Mouse (Mus musculus) limb, embryonic 13.5 days (tissue): ENCODE results near the gene Tmcc1. TPM values are rescaled to one million over a fixed set of nuclear protein-coding genes. Genes with fewer than 3 reads are reported as not detected.
A peak's percentile ranks its signal among the peaks of the same experiment; 100 is the strongest.

Source experiments
- ATAC-seq: fragments of 200-750 bp; cut with Nextera tagmentation; 2 replicates; pipeline ENCODE4 v1.8.0; 2017; ENCODE audit warnings: low read depth, moderate number of reproducible peaks, moderate TSS enrichment; ENCODE audit not compliant: low FRiP score
- H3K27ac ChIP-seq: fragments of 300-500 bp; sonication (generic); 2 replicates; pipeline ENCODE4 v1.5.1; 2015; ENCODE audit warnings: inconsistent platforms, mild to moderate bottlenecking, moderate library complexity
- H3K27me3 ChIP-seq: fragments of 300-500 bp; sonication (generic); 2 replicates; pipeline ENCODE4 v1.6.1; 2015; ENCODE audit warnings: mild to moderate bottlenecking, inconsistent platforms
- H3K36me3 ChIP-seq: fragments of 300-500 bp; sonication (generic); 2 replicates; pipeline ENCODE4 v1.6.1; 2015; ENCODE audit warnings: inconsistent platforms, mild to moderate bottlenecking, moderate library complexity
- H3K4me1 ChIP-seq: fragments of 300-500 bp; sonication (generic); 2 replicates; pipeline ENCODE4 v1.6.1; 2015; ENCODE audit warnings: inconsistent platforms
- H3K4me2 ChIP-seq: fragments of 300-500 bp; sonication (generic); replicated peaks from 2 replicates; pipeline ENCODE4 v1.6.1; 2015; ENCODE audit warnings: inconsistent platforms, mild to moderate bottlenecking, moderate library complexity
- H3K4me3 ChIP-seq: fragments of 300-500 bp; sonication (generic); 2 replicates; pipeline ENCODE4 v1.5.1; 2015; ENCODE audit warnings: moderate library complexity, mild to moderate bottlenecking, inconsistent platforms
- H3K9ac ChIP-seq: fragments of 300-500 bp; sonication (generic); 2 replicates; pipeline ENCODE4 v1.6.1; 2015; ENCODE audit warnings: mild to moderate bottlenecking, inconsistent platforms
- H3K9me3 ChIP-seq: fragments of 300-500 bp; sonication (generic); 2 replicates; pipeline ENCODE4 v1.6.1; 2016; ENCODE audit warnings: inconsistent platforms
- WGBS: fragments of 180-500 bp; shearing (Covaris S2); methylation state at CpG from one replicate; pipeline ENCODE4 v1.1.7; 2015; 5-methylcytosine and 5-hydroxymethylcytosine counted together
- polyA plus RNA-seq: library from polyadenylated mRNA; unstranded; fragments of >200 nt; fragmentation: Nextera tagmentation; extraction: Ambion mirVana; gene quantifications from 2 replicates; pipeline ENCODE4 v1.2.1, GENCODE M21; 2015

Gene Tmcc1
- polyA plus RNA-seq, 1 experiment from 2014 or later: 18.8 TPM

GRCm38 (mm10) chr6:115994877-115995520 is 198.3 kb downstream of the Tmcc1 start, which contains the start of gene Plxnd1:
Gene Plxnd1 (minus strand): TSS chr6:115995005.
- Histone ChIP-seq H3K9ac (peak within 1 kb of the TSS; percentile 71), H3K4me3 (peak within 1 kb of the TSS; percentile 61), H3K9me3 (no peaks in the 10 kb centered on the region), H3K27ac (peak within 1 kb of the TSS; percentile 61; the same call in 1 of the 2 replicates), H3K27me3 (peaks cover 49% of the 10 kb centered on the region), H3K36me3 (no peaks in the 10 kb centered on the region), H3K4me1 (peaks cover 58% of the 10 kb centered on the region), H3K4me2 (peak within 1 kb of the TSS; percentile 91)
- ATAC-seq: peak; percentile 78
- 1% methylated on average over 28 of the region's 51 CpGs for WGBS

GRCm38 (mm10) chr6:115994146-115994876 is 199.0 kb downstream of the Tmcc1 start:
- peak; percentile 25; the same call in 1 of the 2 replicates for ATAC-seq
- peak overlapping the region; percentile 61 for H3K4me3 ChIP-seq
- H3K4me1 ChIP-seq: peaks cover 58% of the 10 kb centered on the region
- WGBS: 1% methylated on average over 89 of the region's 93 CpGs
- H3K9ac ChIP-seq: peak overlapping the region; percentile 71
- H3K36me3 ChIP-seq: no peaks in the 10 kb centered on the region
- no peaks in the 10 kb centered on the region for H3K9me3 ChIP-seq
- peak overlapping the region; percentile 44; the same call in 1 of the 2 replicates for H3K27ac ChIP-seq
- H3K27me3 ChIP-seq: peaks cover 51% of the 10 kb centered on the region
- peak overlapping the region; percentile 91 for H3K4me2 ChIP-seq

- no peak for ATAC-seq
- no peaks in the 10 kb centered on the region for H3K36me3 ChIP-seq
- H3K4me1 ChIP-seq: peaks cover 56% of the 10 kb centered on the region
- peaks cover 57% of the 10 kb centered on the region for H3K27me3 ChIP-seq
- WGBS: 3% methylated on average over 80 of the region's 86 CpGs
- no peaks in the 10 kb centered on the region for H3K9me3 ChIP-seq
- H3K4me3 ChIP-seq: peak overlapping the region; percentile 61
- H3K4me2 ChIP-seq: peak overlapping the region; percentile 91
- peak overlapping the region; percentile 44; the same call in 1 of the 2 replicates for H3K27ac ChIP-seq
- peak overlapping the region; percentile 71 for H3K9ac ChIP-seq
Observed at GRCm38 (mm10) chr6:115993463-115994145, 199.7 kb downstream of the Tmcc1 start.

GRCm38 (mm10) chr6:115992981-115993380 is 200.3 kb downstream of the Tmcc1 start:
- Histone ChIP-seq H3K9me3 (no peaks in the 10 kb centered on the region), H3K9ac (peak overlapping the region; percentile 71), H3K36me3 (no peaks in the 10 kb centered on the region), H3K27ac (no peak overlapping the region), H3K4me2 (peak overlapping the region; percentile 91), H3K4me3 (peak overlapping the region; percentile 61), H3K27me3 (peaks cover 60% of the 10 kb centered on the region), H3K4me1 (peaks cover 50% of the 10 kb centered on the region)
- no peak for ATAC-seq
- WGBS: 44% methylated on average over 6 of the region's 6 CpGs

- peaks cover 47% of the 10 kb centered on the region for H3K4me1 ChIP-seq
- H3K9ac ChIP-seq: peak overlapping the region; percentile 54
- ATAC-seq: no peak
- peak overlapping the region; percentile 91 for H3K4me2 ChIP-seq
- H3K36me3 ChIP-seq: no peaks in the 10 kb centered on the region
- H3K9me3 ChIP-seq: no peaks in the 10 kb centered on the region
- peaks cover 62% of the 10 kb centered on the region for H3K27me3 ChIP-seq
- peak overlapping the region; percentile 61 for H3K4me3 ChIP-seq
- WGBS: 37% methylated on average over 10 of the region's 10 CpGs
- H3K27ac ChIP-seq: no peak overlapping the region
Observed at GRCm38 (mm10) chr6:115991881-115992620, 201.2 kb downstream of the Tmcc1 start.

GRCm38 (mm10) chr6:115991108-115991880 is 202.0 kb downstream of the Tmcc1 start:
- peak overlapping the region; percentile 54 for H3K9ac ChIP-seq
- H3K4me2 ChIP-seq: peak overlapping the region; percentile 91
- peaks cover 54% of the 10 kb centered on the region for H3K4me1 ChIP-seq
- H3K4me3 ChIP-seq: peak overlapping the region; percentile 61
- H3K36me3 ChIP-seq: no peaks in the 10 kb centered on the region
- H3K27me3 ChIP-seq: peaks cover 62% of the 10 kb centered on the region
- H3K27ac ChIP-seq: no peak overlapping the region
- 30% methylated on average over 13 of the region's 13 CpGs for WGBS
- H3K9me3 ChIP-seq: no peaks in the 10 kb centered on the region
- no peak for ATAC-seq

GRCm38 (mm10) chr6:115990479-115990878 is 202.8 kb downstream of the Tmcc1 start:
- peak overlapping the region; percentile 91; the same call in 1 of the 2 replicates for H3K4me2 ChIP-seq
- no peaks in the 10 kb centered on the region for H3K36me3 ChIP-seq
- no peak overlapping the region for H3K27ac ChIP-seq
- no peaks in the 10 kb centered on the region for H3K9me3 ChIP-seq
- H3K9ac ChIP-seq: peak overlapping the region; percentile 54; the same call in 1 of the 2 replicates
- no peak for ATAC-seq
- 85% methylated on average over 9 of the region's 9 CpGs for WGBS
- peaks cover 56% of the 10 kb centered on the region for H3K27me3 ChIP-seq
- peaks cover 57% of the 10 kb centered on the region for H3K4me1 ChIP-seq
- peak overlapping the region; percentile 61; the same call in 1 of the 2 replicates for H3K4me3 ChIP-seq

- Histone ChIP-seq H3K27ac (no peak overlapping the region), H3K36me3 (no peaks in the 10 kb centered on the region), H3K9ac (no peak overlapping the region), H3K4me1 (peaks cover 61% of the 10 kb centered on the region), H3K9me3 (no peaks in the 10 kb centered on the region), H3K4me3 (no peak overlapping the region), H3K4me2 (peak overlapping the region; percentile 91; the same call in 1 of the 2 replicates), H3K27me3 (peaks cover 56% of the 10 kb centered on the region)
- ATAC-seq: no peak
- 81% methylated on average over 3 of the region's 3 CpGs for WGBS
Observed at GRCm38 (mm10) chr6:115990056-115990455, 203.2 kb downstream of the Tmcc1 start.

GRCm38 (mm10) chr6:115989607-115990006 is 203.7 kb downstream of the Tmcc1 start:
- H3K9me3 ChIP-seq: no peaks in the 10 kb centered on the region
- WGBS: 75% methylated on average over 4 of the region's 4 CpGs
- no peaks in the 10 kb centered on the region for H3K36me3 ChIP-seq
- ATAC-seq: no peak
- no peak overlapping the region for H3K9ac ChIP-seq
- H3K4me3 ChIP-seq: no peak overlapping the region
- H3K27ac ChIP-seq: no peak overlapping the region
- H3K4me2 ChIP-seq: peak overlapping the region; percentile 27
- peaks cover 66% of the 10 kb centered on the region for H3K4me1 ChIP-seq
- peaks cover 56% of the 10 kb centered on the region for H3K27me3 ChIP-seq

- no peak for ATAC-seq
- Histone ChIP-seq H3K4me2 (peak overlapping the region; percentile 27), H3K9ac (peak overlapping the region; percentile 19; the same call in 1 of the 2 replicates), H3K27me3 (peaks cover 51% of the 10 kb centered on the region), H3K27ac (no peak overlapping the region), H3K4me3 (no peak overlapping the region), H3K9me3 (no peaks in the 10 kb centered on the region), H3K36me3 (no peaks in the 10 kb centered on the region), H3K4me1 (peaks cover 62% of the 10 kb centered on the region)
- WGBS: 74% methylated on average over 5 of the region's 5 CpGs
Observed at GRCm38 (mm10) chr6:115989032-115989431, 204.3 kb downstream of the Tmcc1 start.
